Mouse (Mus musculus) myocyte (in vitro differentiated cells): ENCODE data around the gene Apol9a.

Experiments
- CEBPB ChIP-seq: IDR thresholded peaks from 2 replicates; pipeline ENCODE4 v1.6.1; 2011; ENCODE audit warnings: mild to moderate bottlenecking, moderate library complexity; ENCODE audit not compliant: poor library complexity, insufficient read depth, severe bottlenecking
- E2F4 ChIP-seq: IDR thresholded peaks from one replicate; pipeline ENCODE4 v1.6.1; 2011; ENCODE audit warnings: mild to moderate bottlenecking, control low read depth, moderate library complexity; ENCODE audit not compliant: insufficient read depth
- MAX ChIP-seq: IDR thresholded peaks from one replicate; pipeline ENCODE4 v1.6.1; 2011; ENCODE audit warnings: low read depth, mild to moderate bottlenecking, control low read depth
- MYOD1 ChIP-seq, 3 experiments: IDR thresholded peaks; one replicate each; pipeline ENCODE4 v1.6.1; 2011; ENCODE audit warnings: control low read depth in 2 of 3, low read depth in 2 of 3, mild to moderate bottlenecking in 2 of 3, moderate library complexity in 1 of 3; ENCODE audit not compliant: insufficient read length in 2 of 3, control insufficient read depth in 1 of 3
- MYOG ChIP-seq, 3 experiments: IDR thresholded peaks; one replicate each; pipeline ENCODE4 v1.6.1; 2011; ENCODE audit warnings: control low read depth in 2 of 3, low read depth in 2 of 3, mild to moderate bottlenecking in 2 of 3; ENCODE audit not compliant: insufficient read length in 2 of 3, control insufficient read depth in 1 of 3, insufficient read depth in 1 of 3
- POLR2A ChIP-seq: IDR thresholded peaks from one replicate; pipeline ENCODE4 v1.6.1; 2011; ENCODE audit warnings: low read depth, mild to moderate bottlenecking, control low read depth, moderate library complexity; ENCODE audit not compliant: insufficient read length
- POLR2AphosphoS2 ChIP-seq: IDR thresholded peaks from one replicate; pipeline ENCODE4 v1.6.1; 2011; ENCODE audit warnings: low read depth, control low read depth; ENCODE audit not compliant: insufficient read length
- REST ChIP-seq: IDR thresholded peaks from one replicate; pipeline ENCODE4 v1.6.1; 2011; ENCODE audit warnings: mild to moderate bottlenecking, control low read depth, moderate library complexity; ENCODE audit not compliant: insufficient read depth, insufficient read length
- SRF ChIP-seq: IDR thresholded peaks from one replicate; pipeline ENCODE4 v1.6.1; 2011; ENCODE audit warnings: low read depth; ENCODE audit not compliant: control insufficient read depth, insufficient read length
- TCF12 ChIP-seq: IDR thresholded peaks from one replicate; pipeline ENCODE4 v1.6.1; 2011; ENCODE audit warnings: mild to moderate bottlenecking, control low read depth; ENCODE audit not compliant: poor library complexity, insufficient read depth, severe bottlenecking
- TCF3 ChIP-seq: IDR thresholded peaks from one replicate; pipeline ENCODE4 v1.6.1; 2011; ENCODE audit warnings: low read depth, control low read depth; ENCODE audit not compliant: insufficient read length
- USF1 ChIP-seq: IDR thresholded peaks from one replicate; pipeline ENCODE4 v1.6.1; 2011; ENCODE audit warnings: low read depth, mild to moderate bottlenecking, control low read depth, moderate library complexity

DNA sequence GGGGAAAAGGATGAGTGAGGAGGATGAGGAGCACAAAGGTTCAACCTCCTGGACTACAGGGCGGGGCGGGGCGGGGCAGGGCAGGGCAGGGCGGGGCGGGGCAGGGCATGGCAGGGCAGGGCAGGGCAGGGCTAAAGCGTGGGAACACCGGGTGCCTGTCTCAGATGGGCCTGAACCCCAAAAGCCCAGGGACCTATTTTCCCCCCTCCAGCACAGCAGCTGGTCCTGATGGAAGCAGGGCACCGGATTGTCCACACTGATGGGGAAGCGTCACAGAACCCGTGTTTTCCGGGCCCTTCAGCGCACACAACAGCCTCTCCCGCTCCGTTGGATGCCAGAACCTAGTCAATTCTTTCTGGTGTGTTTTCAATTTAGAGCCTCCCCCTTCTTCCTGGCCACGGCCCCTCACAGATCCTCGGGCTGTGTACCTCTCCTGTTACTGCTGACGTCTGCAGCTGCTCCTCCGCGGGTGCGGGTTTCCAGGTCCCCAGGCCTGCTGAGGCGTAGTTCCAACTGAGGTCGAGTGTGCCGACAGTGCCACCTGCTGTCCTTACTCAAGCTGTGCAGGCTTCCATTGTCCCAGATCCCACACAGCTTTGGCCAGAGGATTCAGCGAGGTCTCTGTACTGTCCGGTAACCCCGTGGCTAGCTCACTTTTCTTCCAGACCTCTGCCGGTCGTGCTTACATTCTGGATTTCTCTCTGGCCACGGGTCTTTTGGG, 52.5 kb downstream of the Apol9a start:
- TF ChIP-seq POLR2A (no peak), MYOD1 (IDR thresholded peaks at IDR 0.05; ENCODE audit: control insufficient read depth in 1 of 3, insufficient read length in 2 of 3, low read depth in 2 of 3) (peak in 2 of 3 experiments; percentile 81 to 84), SRF (no peak), USF1 (no peak), REST (no peak), POLR2AphosphoS2 (peak; percentile 25), TCF12 (no peak), MYOG (IDR thresholded peaks at IDR 0.05; ENCODE audit: control insufficient read depth in 1 of 3, insufficient read depth in 1 of 3, insufficient read length in 2 of 3, low read depth in 2 of 3) (peak in 2 of 3 experiments; percentile 83), MAX (no peak), E2F4 (no peak), CEBPB (no peak), TCF3 (no peak)
